Mouse (Mus musculus): ENCODE measurements around the gene Wrb. TPM values are rescaled to one million over a fixed set of nuclear protein-coding genes. Genes with fewer than 3 reads are reported as not detected.
A peak's percentile ranks its signal among the peaks of the same experiment; 100 is the strongest.
"Not testable (repeated sequence)": the region's sequence is repeated elsewhere in the genome, so short reads cannot be mapped to it uniquely, and the experiment has no call there.

The Wrb gene
- polyA plus RNA-seq, 1 experiment = 28.4 TPM

GRCm38 (mm10) chr16:96114729-96115128 is 30.5 kb upstream of the Wrb start:
- Histone ChIP-seq H3K4me1 (ENCODE audit: control insufficient read depth, insufficient read depth, insufficient read length) (peaks cover 18% of the 10 kb centered on the region), H3K27me3 (ENCODE audit: control insufficient read depth, insufficient read depth, low read length) (no peaks in the 10 kb centered on the region), H3K27ac (ENCODE audit: insufficient read depth, low read length) (no peak overlapping the region), H3K4me3 (ENCODE audit: extremely low read depth, insufficient read depth, insufficient read length) (no peak overlapping the region), H3K36me3 (ENCODE audit: control insufficient read depth, insufficient read depth, low read length) (no peaks in the 10 kb centered on the region)
- DNase-seq (ENCODE audit: low read depth in 1 of 2, low spot score in 2 of 2) = peak in 1 of 2 experiments; percentile 22
- TF ChIP-seq CTCF (IDR thresholded peaks at IDR 0.05; ENCODE audit: extremely low read depth, insufficient read depth, insufficient read length, insufficient replicate concordance) (peak; percentile 20; the same call in 1 of the 2 replicates), POLR2A (IDR thresholded peaks at IDR 0.05; ENCODE audit: low read depth, low read length) (no peak)
- 48% methylated on average over 4 of the region's 4 CpGs for WGBS

GRCm38 (mm10) chr16:96120022-96120623 is 25.1 kb upstream of the Wrb start:
- H3K27ac ChIP-seq (ENCODE audit: insufficient read depth, low read length) = no peak overlapping the region
- TF ChIP-seq POLR2A (IDR thresholded peaks at IDR 0.05; ENCODE audit: low read depth, low read length) (no peak), CTCF (IDR thresholded peaks at IDR 0.05; ENCODE audit: extremely low read depth, insufficient read depth, insufficient read length, insufficient replicate concordance) (no peak)
- H3K4me3 ChIP-seq (ENCODE audit: extremely low read depth, insufficient read depth, insufficient read length) = no peak overlapping the region
- no peak for DNase-seq (ENCODE audit: low read depth in 1 of 2, low spot score in 2 of 2)
- no peaks in the 10 kb centered on the region for H3K4me1 ChIP-seq (ENCODE audit: control insufficient read depth, insufficient read depth, insufficient read length)
- H3K27me3 ChIP-seq (ENCODE audit: control insufficient read depth, insufficient read depth, low read length) = no peaks in the 10 kb centered on the region
- WGBS = 64% methylated on average over 4 of the region's 4 CpGs
- H3K36me3 ChIP-seq (ENCODE audit: control insufficient read depth, insufficient read depth, low read length) = peaks cover 21% of the 10 kb centered on the region

GRCm38 (mm10) chr16:96126684-96127171 is 18.5 kb upstream of the Wrb start:
- no peak for TF ChIP-seq CTCF (IDR thresholded peaks at IDR 0.05; ENCODE audit: extremely low read depth, insufficient read depth, insufficient read length, insufficient replicate concordance)
- TF ChIP-seq POLR2A (IDR thresholded peaks at IDR 0.05; ENCODE audit: low read depth, low read length) = no peak
- no peak for DNase-seq (ENCODE audit: low read depth in 1 of 2, low spot score in 2 of 2)
- Histone ChIP-seq H3K27ac (ENCODE audit: insufficient read depth, low read length) (peak overlapping the region; percentile 91), H3K36me3 (ENCODE audit: control insufficient read depth, insufficient read depth, low read length) (peaks cover 19% of the 10 kb centered on the region), H3K4me1 (ENCODE audit: control insufficient read depth, insufficient read depth, insufficient read length) (peaks cover 2% of the 10 kb centered on the region; the same call in 1 of the 2 replicates), H3K27me3 (ENCODE audit: control insufficient read depth, insufficient read depth, low read length) (no peaks in the 10 kb centered on the region), H3K4me3 (ENCODE audit: extremely low read depth, insufficient read depth, insufficient read length) (peak overlapping the region; percentile 68)
- WGBS = 14% methylated on average over 19 of the region's 19 CpGs

- H3K36me3 ChIP-seq (ENCODE audit: control insufficient read depth, insufficient read depth, low read length) = peaks cover 19% of the 10 kb centered on the region
- DNase-seq (ENCODE audit: low read depth in 1 of 2, low spot score in 2 of 2) = no peak
- WGBS = under 1% methylated on average over 52 of the region's 52 CpGs
- H3K27me3 ChIP-seq (ENCODE audit: control insufficient read depth, insufficient read depth, low read length) = no peaks in the 10 kb centered on the region
- peak overlapping the region; percentile 91 for H3K27ac ChIP-seq (ENCODE audit: insufficient read depth, low read length)
- peak overlapping the region; percentile 68 for H3K4me3 ChIP-seq (ENCODE audit: extremely low read depth, insufficient read depth, insufficient read length)
- TF ChIP-seq POLR2A (IDR thresholded peaks at IDR 0.05; ENCODE audit: low read depth, low read length) = peak; percentile 32; the same call in 1 of the 2 replicates
- TF ChIP-seq CTCF (IDR thresholded peaks at IDR 0.05; ENCODE audit: extremely low read depth, insufficient read depth, insufficient read length, insufficient replicate concordance) = no peak
- H3K4me1 ChIP-seq (ENCODE audit: control insufficient read depth, insufficient read depth, insufficient read length) = peaks cover 2% of the 10 kb centered on the region; the same call in 1 of the 2 replicates
Observed at GRCm38 (mm10) chr16:96127288-96127656, 17.9 kb upstream of the Wrb start.

- peak within 1 kb of the TSS; percentile 68 for H3K4me3 ChIP-seq (ENCODE audit: extremely low read depth, insufficient read depth, insufficient read length)
- WGBS = under 1% methylated on average over 52 of the region's 72 CpGs
- no peak for TF ChIP-seq CTCF (IDR thresholded peaks at IDR 0.05; ENCODE audit: extremely low read depth, insufficient read depth, insufficient read length, insufficient replicate concordance)
- peak; percentile 32; the same call in 1 of the 2 replicates for TF ChIP-seq POLR2A (IDR thresholded peaks at IDR 0.05; ENCODE audit: low read depth, low read length)
- peaks cover 16% of the 10 kb centered on the region for H3K36me3 ChIP-seq (ENCODE audit: control insufficient read depth, insufficient read depth, low read length)
- H3K4me1 ChIP-seq (ENCODE audit: control insufficient read depth, insufficient read depth, insufficient read length) = peaks cover 2% of the 10 kb centered on the region; the same call in 1 of the 2 replicates
- peak within 1 kb of the TSS; percentile 91 for H3K27ac ChIP-seq (ENCODE audit: insufficient read depth, low read length)
- DNase-seq (ENCODE audit: low read depth in 1 of 2, low spot score in 2 of 2) = peak; percentile 90 to 94
- H3K27me3 ChIP-seq (ENCODE audit: control insufficient read depth, insufficient read depth, low read length) = no peaks in the 10 kb centered on the region
Observed at GRCm38 (mm10) chr16:96127657-96128344, 17.4 kb upstream of the Wrb start, which contains the start of gene Hmgn1. Hmgn1 (minus strand) TSS chr16:96127729.

GRCm38 (mm10) chr16:96128466-96128865 is 16.7 kb upstream of the Wrb start:
- DNase-seq (ENCODE audit: low read depth in 1 of 2, low spot score in 2 of 2) = no peak
- H3K4me1 ChIP-seq (ENCODE audit: control insufficient read depth, insufficient read depth, insufficient read length) = peaks cover 2% of the 10 kb centered on the region; the same call in 1 of the 2 replicates
- TF ChIP-seq CTCF (IDR thresholded peaks at IDR 0.05; ENCODE audit: extremely low read depth, insufficient read depth, insufficient read length, insufficient replicate concordance) (no peak), POLR2A (IDR thresholded peaks at IDR 0.05; ENCODE audit: low read depth, low read length) (no peak)
- WGBS = 9% methylated on average over 9 of the region's 9 CpGs
- H3K36me3 ChIP-seq (ENCODE audit: control insufficient read depth, insufficient read depth, low read length) = peaks cover 14% of the 10 kb centered on the region
- H3K27ac ChIP-seq (ENCODE audit: insufficient read depth, low read length) = peak overlapping the region; percentile 63; the same call in 1 of the 2 replicates
- peak overlapping the region; percentile 68 for H3K4me3 ChIP-seq (ENCODE audit: extremely low read depth, insufficient read depth, insufficient read length)
- no peaks in the 10 kb centered on the region for H3K27me3 ChIP-seq (ENCODE audit: control insufficient read depth, insufficient read depth, low read length)

GRCm38 (mm10) chr16:96144748-96145109 is 478 bp upstream of the Wrb start:
- H3K36me3 ChIP-seq (ENCODE audit: control insufficient read depth, insufficient read depth, low read length); H3K27ac ChIP-seq (ENCODE audit: insufficient read depth, low read length); DNase-seq (ENCODE audit: low read depth in 1 of 2, low spot score in 2 of 2); H3K4me3 ChIP-seq (ENCODE audit: extremely low read depth, insufficient read depth, insufficient read length); H3K4me1 ChIP-seq (ENCODE audit: control insufficient read depth, insufficient read depth, insufficient read length); H3K27me3 ChIP-seq (ENCODE audit: control insufficient read depth, insufficient read depth, low read length): not testable (repeated sequence)
- 26% methylated on average over 6 of the region's 6 CpGs for WGBS
